Mouse (Mus musculus) ovary, postnatal 36 days (tissue): ENCODE results near the gene Adcy9.
"Not testable (repeated sequence)": the region's sequence is repeated elsewhere in the genome, so short reads cannot be mapped to it uniquely, and the experiment has no call there.

ENCODE experiments used
- DNase-seq: peaks from one replicate; pipeline ENCODE4 v3.0.0; 2022; ENCODE audit warnings: low spot score, mixed read lengths

Gene Adcy9

GRCm38 (mm10) chr16:4270911-4271310, 149.4 kb downstream of the Adcy9 start:
- no peak for DNase-seq

GRCm38 (mm10) chr16:4267857-4268666, 152.2 kb downstream of the Adcy9 start:
- peak; percentile 89 for DNase-seq

DNA sequence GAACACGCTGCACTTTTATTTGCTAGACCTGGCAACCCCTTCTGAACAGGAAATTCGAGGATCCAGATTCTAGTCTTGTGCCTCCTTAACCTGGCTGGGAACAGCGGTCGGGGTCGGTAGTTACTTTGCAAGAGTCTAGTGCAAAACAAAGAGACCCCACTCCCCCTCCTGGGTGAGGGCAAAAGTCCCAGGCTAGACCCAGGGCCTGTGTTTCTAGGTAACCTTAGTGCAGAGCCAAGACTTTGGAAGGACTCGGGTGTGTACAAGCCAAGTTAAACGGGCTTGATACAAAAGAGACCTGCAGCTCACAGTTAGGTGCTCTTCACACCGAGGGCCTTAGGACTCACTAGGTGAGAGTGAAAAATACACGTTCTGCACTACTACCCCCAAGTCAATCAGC, 152.8 kb downstream of the Adcy9 start:
- DNase-seq = no peak

GRCm38 (mm10) chr16:4265351-4265750, 154.9 kb downstream of the Adcy9 start:
- no peak for DNase-seq

GRCm38 (mm10) chr16:4263486-4263885, 156.8 kb downstream of the Adcy9 start:
- DNase-seq = no peak

GRCm38 (mm10) chr16:4257546-4257945, 162.8 kb downstream of the Adcy9 start:
- no peak for DNase-seq

DNA sequence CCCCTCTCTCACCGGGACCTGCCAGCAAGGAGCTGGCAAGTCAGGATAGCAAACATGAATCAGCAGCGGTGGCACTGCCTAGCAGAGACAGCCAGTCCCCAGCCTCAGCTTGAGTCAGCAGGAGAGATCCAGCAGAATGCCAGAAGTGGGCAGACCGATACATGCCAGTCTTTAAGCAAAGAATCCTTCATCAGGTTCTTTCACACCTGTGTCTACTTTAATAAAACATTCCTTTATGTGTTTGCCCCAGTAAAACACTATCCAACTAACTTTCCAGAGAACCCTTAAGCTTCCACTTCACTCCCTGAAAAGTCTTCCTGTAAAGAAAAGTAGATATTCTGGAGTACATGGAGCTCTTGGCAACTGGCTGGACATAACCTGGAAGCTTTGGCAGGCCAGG, 171.5 kb downstream of the Adcy9 start:
- no peak for DNase-seq

DNA sequence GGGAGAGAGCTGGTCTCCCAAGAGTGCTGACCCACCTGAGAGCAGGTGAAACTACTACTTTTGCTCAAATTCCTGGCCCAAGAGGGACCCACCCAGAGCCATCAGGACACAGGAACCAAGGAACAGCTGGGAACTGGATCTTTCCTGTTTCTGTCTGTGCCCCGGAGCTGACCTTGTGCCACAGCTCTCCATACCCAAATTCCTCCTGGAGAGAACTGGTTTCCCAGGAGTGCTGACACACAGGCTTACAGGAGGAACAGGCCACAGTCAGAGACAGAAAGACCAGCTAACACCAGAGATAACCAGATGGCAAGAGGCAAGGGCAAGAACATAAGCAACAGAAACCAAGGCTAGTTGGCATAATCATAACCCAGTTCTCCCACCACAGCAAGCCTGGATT, 175.1 kb downstream of the Adcy9 start:
- not testable (repeated sequence) for DNase-seq
